Mouse (Mus musculus) erythroblast, embryonic 14.5 days (primary cell): Measurements from ENCODE around the gene Rgs3. TPM values are rescaled to one million over a fixed set of nuclear protein-coding genes. Genes with fewer than 3 reads are reported as not detected.

ENCODE experiments used
- H3K27me3 ChIP-seq: 2 replicates; pipeline ENCODE4 v1.6.1; 2012; ENCODE audit warnings: inconsistent platforms; ENCODE audit not compliant: control insufficient read depth
- H3K36me3 ChIP-seq: 2 replicates; pipeline ENCODE4 v1.6.1; 2012; ENCODE audit warnings: mild to moderate bottlenecking, inconsistent platforms; ENCODE audit not compliant: control insufficient read depth
- H3K4me1 ChIP-seq: 2 replicates; pipeline ENCODE4 v1.6.1; 2012; ENCODE audit warnings: inconsistent platforms; ENCODE audit not compliant: control insufficient read depth
- H3K4me3 ChIP-seq: replicated peaks from 2 replicates; pipeline ENCODE3; 2012; ENCODE audit warnings: moderate library complexity, mild to moderate bottlenecking, inconsistent platforms
- H3K9me3 ChIP-seq: 2 replicates; pipeline ENCODE4 v1.6.1; 2012; ENCODE audit warnings: low read length, inconsistent platforms, mixed read lengths; ENCODE audit not compliant: control insufficient read depth
- GATA1 ChIP-seq: IDR thresholded peaks from 2 replicates; pipeline ENCODE4 v1.6.1; 2012; ENCODE audit warnings: low read length, inconsistent platforms, mixed read lengths
- TAL1 ChIP-seq: IDR thresholded peaks from 3 replicates; pipeline ENCODE4 v1.6.1; 2012; ENCODE audit warnings: low read length, inconsistent platforms, mixed read lengths
- polyA plus RNA-seq: library from polyadenylated mRNA; stranded (reverse); fragments of >175 nt; gene quantifications from 2 replicates; pipeline ENCODE4 v1.2.3, GENCODE M21; 2012

The Rgs3 gene
- polyA plus RNA-seq, 1 experiment = 0.13 TPM

DNA sequence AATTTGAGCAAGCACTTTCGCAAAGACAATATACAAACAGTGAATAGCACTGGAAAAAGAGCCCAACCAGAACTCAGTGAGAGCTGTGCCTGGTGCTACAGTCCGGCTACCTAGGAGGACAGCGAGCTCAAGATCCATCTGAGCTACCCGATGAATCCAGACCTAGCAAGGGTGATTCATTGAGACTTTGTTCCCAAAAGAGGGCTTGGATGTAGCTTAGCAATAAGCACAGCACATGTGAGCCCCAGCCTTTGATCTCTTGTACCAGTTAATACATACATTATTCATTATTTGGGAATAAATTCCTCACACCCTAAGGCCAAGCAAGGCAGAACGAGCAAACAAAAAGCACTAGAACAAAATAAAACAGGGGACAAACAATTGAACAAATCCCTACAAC, 34.8 kb downstream of the Rgs3 start:
- Histone ChIP-seq H3K36me3 (no peaks in the 10 kb centered on the region), H3K4me3 (no peak overlapping the region), H3K4me1 (peaks cover 2% of the 10 kb centered on the region), H3K9me3 (no peaks in the 10 kb centered on the region), H3K27me3 (no peaks in the 10 kb centered on the region)
- TF ChIP-seq GATA1 = no peak
- TF ChIP-seq TAL1 = no peak

DNA sequence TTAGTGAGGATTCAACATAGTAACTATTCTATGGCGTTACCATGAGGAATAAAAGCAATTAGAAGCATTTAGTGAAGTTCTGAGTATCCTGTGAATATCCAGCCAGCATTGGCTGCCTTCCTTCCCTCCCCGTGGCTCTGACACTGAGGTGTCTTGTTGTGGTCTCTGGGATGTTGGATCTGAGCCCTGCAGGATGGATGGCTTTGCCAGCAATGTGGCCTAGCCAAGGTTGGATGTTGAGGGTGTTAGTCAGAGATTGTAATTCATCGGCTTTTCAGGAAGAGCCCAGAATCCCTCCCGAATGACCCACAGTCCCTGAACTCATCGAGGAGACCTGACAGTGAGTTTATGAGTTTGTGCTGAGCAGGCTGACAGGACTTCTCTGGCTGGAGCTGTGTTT, 36.4 kb downstream of the Rgs3 start:
- no peak overlapping the region for H3K4me3 ChIP-seq
- H3K4me1 ChIP-seq = peaks cover 2% of the 10 kb centered on the region
- no peaks in the 10 kb centered on the region for H3K36me3 ChIP-seq
- TF ChIP-seq GATA1 = no peak
- no peak for TF ChIP-seq TAL1
- no peaks in the 10 kb centered on the region for H3K27me3 ChIP-seq
- no peaks in the 10 kb centered on the region for H3K9me3 ChIP-seq

DNA sequence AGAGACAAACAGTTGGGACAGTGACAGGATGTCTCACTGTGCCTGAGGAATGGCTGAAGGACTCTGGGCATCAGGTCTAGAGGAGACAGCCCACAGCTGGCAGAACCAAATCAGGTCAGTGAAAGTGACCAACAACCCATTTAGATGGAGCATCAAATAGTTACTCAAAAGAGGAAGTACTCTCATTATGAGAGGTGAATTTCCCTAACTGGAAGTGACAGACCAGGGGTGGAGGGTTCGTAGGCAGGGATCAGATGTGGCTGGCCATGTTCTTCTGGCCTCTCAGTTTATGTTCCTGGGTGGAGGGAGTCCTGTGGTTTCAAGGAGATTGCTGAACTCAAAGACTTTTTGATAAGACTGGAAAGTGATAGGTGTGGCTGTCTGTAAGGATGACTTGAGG, 40.9 kb downstream of the Rgs3 start:
- no peak for TF ChIP-seq TAL1
- no peak for TF ChIP-seq GATA1
- Histone ChIP-seq H3K4me3 (no peak overlapping the region), H3K36me3 (no peaks in the 10 kb centered on the region), H3K4me1 (peaks cover 2% of the 10 kb centered on the region), H3K27me3 (no peaks in the 10 kb centered on the region), H3K9me3 (no peaks in the 10 kb centered on the region)

DNA sequence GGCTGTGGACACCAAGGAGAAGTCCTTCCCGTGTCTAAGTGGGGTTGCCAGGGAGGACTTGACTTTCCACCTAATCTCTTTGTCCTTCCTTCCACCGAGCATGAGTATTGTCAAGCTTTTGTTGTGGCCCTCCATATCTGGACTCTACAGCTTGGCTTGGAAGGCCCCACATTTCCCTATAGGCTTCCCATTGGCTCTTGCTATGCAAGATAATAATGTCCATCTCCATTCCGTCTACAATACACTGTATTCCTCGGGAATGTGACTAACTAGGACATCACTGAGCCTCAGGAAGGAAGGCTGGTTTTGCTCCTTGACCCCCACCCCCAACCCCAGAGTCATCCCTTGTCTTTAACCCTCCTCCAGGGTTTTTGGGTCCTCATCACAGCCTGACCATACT, 44.0 kb downstream of the Rgs3 start:
- Histone ChIP-seq H3K27me3 (no peaks in the 10 kb centered on the region), H3K36me3 (no peaks in the 10 kb centered on the region), H3K4me1 (peaks cover 2% of the 10 kb centered on the region), H3K9me3 (no peaks in the 10 kb centered on the region), H3K4me3 (no peak overlapping the region)
- no peak for TF ChIP-seq TAL1
- no peak for TF ChIP-seq GATA1

DNA sequence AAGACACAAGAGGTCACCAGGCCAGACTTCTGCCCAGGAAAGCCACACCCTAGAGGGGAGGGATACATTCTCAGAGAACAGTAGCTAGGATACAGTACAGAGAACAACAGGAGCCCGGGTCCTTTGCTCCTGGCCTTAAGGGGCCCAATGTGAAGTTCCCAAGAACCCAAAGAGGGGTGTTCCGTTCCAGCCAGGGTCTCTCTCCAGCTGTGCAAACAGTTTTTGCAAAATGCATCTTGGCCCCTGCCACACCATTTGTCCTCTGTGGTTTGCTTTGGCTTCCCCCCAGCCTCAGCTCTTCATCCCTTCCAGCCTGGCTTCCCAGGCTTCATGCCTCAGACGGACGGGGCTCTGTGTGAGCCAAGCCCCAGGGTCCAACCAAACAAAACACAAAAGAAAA, 44.4 kb downstream of the Rgs3 start:
- no peak for TF ChIP-seq GATA1
- no peak for TF ChIP-seq TAL1
- Histone ChIP-seq H3K27me3 (no peaks in the 10 kb centered on the region), H3K36me3 (no peaks in the 10 kb centered on the region), H3K9me3 (no peaks in the 10 kb centered on the region), H3K4me1 (peaks cover 2% of the 10 kb centered on the region), H3K4me3 (no peak overlapping the region)

DNA sequence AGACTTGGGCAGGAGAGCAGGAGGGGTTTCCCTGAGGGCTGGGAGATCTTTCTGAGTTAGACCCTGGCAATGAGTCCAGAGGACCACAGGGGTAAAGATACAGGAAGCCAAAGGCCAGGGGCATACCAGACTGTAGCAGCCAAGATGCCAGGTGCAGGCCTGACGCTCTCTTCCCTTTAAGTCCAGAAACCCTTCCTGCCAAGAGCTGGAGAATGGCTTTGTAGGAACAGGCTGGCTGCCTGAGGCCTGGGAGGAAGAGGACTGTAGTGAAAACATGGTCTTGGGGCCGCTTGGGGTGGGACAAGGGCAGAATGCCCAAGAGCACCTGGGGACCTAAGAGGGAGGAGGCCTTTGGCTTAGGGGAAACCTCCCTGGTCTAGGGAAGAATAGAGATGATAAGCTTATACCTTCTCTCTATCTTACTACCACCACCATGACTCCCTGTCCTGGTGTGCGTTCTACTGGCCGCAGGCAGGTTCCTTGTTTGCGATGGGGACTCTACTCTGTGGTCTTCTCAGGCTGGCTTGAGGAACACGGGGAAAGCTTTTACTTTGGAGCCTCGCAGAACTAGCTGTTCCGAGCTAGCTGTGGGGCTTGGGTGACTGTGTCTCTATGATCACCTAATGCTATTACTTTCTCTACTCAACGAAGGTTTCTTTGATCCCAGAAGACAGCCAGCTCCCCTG, 46.4 kb downstream of the Rgs3 start:
- no peak overlapping the region for H3K4me3 ChIP-seq
- H3K27me3 ChIP-seq = no peaks in the 10 kb centered on the region
- no peaks in the 10 kb centered on the region for H3K9me3 ChIP-seq
- no peak for TF ChIP-seq GATA1
- no peak for TF ChIP-seq TAL1
- H3K4me1 ChIP-seq = peaks cover 2% of the 10 kb centered on the region
- H3K36me3 ChIP-seq = no peaks in the 10 kb centered on the region

DNA sequence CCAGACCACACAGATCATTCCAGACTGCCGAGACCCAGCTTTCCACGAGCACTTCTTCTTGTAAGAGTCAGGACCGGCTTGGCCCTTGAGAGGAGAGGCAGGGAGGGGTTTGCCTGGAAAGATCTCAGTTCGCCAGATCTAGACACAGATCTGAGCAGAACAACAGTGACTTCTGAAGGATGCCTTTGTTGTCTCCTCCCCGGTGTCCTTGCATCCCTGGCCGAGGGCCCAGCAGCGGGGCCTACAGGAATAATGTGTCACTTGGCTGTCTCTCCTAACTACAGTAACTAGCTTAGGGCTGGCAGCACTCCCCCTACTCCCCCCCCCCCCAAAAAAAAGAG, 46.9 kb downstream of the Rgs3 start:
- peaks cover 2% of the 10 kb centered on the region for H3K4me1 ChIP-seq
- TF ChIP-seq TAL1 (no peak), GATA1 (no peak)
- H3K9me3 ChIP-seq = no peaks in the 10 kb centered on the region
- no peaks in the 10 kb centered on the region for H3K27me3 ChIP-seq
- no peaks in the 10 kb centered on the region for H3K36me3 ChIP-seq
- no peak overlapping the region for H3K4me3 ChIP-seq

DNA sequence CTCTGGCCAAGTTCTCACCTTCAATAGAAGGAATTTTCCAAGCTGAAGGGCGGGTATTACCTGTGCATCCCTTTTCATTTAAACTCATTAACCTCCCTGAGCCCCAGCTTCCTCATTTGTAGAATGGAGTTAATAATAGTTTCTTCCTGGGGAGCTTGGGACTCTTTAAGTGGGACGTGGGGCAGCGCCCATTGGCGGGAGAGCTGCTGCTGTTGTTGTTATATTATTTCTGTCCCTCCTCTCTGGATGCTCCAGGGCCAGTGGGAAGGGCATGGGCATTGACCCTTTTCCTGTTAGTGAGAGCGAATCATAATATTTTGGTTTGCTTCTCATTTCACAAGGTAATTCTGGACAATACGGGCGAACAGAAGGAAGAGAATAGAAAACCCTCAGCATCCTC, 47.3 kb downstream of the Rgs3 start:
- Histone ChIP-seq H3K36me3 (no peaks in the 10 kb centered on the region), H3K9me3 (no peaks in the 10 kb centered on the region), H3K27me3 (no peaks in the 10 kb centered on the region), H3K4me3 (no peak overlapping the region), H3K4me1 (peaks cover 2% of the 10 kb centered on the region)
- TF ChIP-seq GATA1 (no peak), TAL1 (no peak)

DNA sequence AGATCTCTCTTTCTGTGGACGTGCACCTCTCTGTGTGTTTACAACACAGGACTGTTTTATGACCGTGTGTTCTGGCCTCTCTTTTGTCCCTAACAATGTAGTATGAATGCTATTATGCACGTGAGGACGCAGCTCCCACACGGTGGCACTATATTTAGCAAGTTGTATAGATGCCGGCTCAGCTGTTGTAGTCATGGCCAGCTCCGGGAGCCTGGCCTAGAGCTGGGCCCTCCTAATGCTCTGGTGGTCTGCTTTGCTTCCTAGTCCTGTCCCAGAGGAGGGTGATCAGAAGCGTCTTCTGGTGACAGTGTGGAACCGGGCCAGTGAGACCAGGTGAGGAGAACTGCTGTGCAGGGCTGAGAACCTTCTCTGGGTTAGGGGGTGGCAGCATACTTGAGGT, 47.7 kb downstream of the Rgs3 start:
- no peaks in the 10 kb centered on the region for H3K36me3 ChIP-seq
- H3K27me3 ChIP-seq = no peaks in the 10 kb centered on the region
- TF ChIP-seq GATA1 = no peak
- TF ChIP-seq TAL1 = no peak
- peaks cover 2% of the 10 kb centered on the region for H3K4me1 ChIP-seq
- no peaks in the 10 kb centered on the region for H3K9me3 ChIP-seq
- no peak overlapping the region for H3K4me3 ChIP-seq

DNA sequence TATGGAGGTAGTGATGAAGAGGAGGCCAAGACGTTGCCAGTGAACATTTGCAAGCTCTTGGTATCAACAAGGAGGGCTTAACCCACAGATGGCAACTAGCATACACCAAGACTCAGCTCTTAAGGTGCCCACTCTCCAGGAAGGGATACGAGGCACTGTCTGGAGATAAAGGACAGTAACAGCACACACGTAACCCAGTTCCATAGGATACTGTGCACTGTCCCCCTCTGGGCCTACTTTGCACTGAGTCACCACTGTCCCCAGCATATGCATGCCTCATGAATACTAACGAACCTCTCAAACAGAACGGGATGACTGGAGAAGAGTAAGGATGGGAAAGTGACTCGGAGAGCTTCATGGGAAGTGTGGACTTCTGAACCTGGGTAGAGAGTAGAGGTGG, 48.2 kb downstream of the Rgs3 start:
- no peaks in the 10 kb centered on the region for H3K36me3 ChIP-seq
- H3K27me3 ChIP-seq = no peaks in the 10 kb centered on the region
- peaks cover 2% of the 10 kb centered on the region for H3K4me1 ChIP-seq
- TF ChIP-seq TAL1 (no peak), GATA1 (no peak)
- no peaks in the 10 kb centered on the region for H3K9me3 ChIP-seq
- H3K4me3 ChIP-seq = no peak overlapping the region
